Mouse (Mus musculus) MEL (cell line): Measurements from ENCODE around the gene Trim66.

ENCODE experiments used
- CTCF ChIP-seq, 3 experiments: IDR thresholded peaks in 2 of 3; conservative IDR thresholded peaks in 1 of 3; 2 replicates each; pipeline ENCODE4 v1.5.1; 2011 to 2012; ENCODE audit warnings: low read length in 3 of 3, low read depth in 2 of 3, mild to moderate bottlenecking in 2 of 3, improper control_type of control experiment in 1 of 3, inconsistent platforms in 1 of 3, mixed read lengths in 1 of 3, moderate library complexity in 1 of 3; ENCODE audit not compliant: control insufficient read depth in 1 of 3, insufficient read depth in 1 of 3, poor library complexity in 1 of 3, severe bottlenecking in 1 of 3
- ELF1 ChIP-seq: IDR thresholded peaks from 2 replicates; pipeline ENCODE4 v1.6.1; 2014; ENCODE audit warnings: low read depth, mild to moderate bottlenecking, inconsistent platforms, low read length, improper control_type of control experiment, moderate library complexity
- EP300 ChIP-seq, 2 experiments: IDR thresholded peaks; 2 replicates each; pipeline ENCODE4 v1.6.1; 2011; ENCODE audit warnings: improper control_type of control experiment in 2 of 2, low read length in 2 of 2, low read depth in 1 of 2, mild to moderate bottlenecking in 1 of 2
- MAX ChIP-seq: IDR thresholded peaks from 2 replicates; pipeline ENCODE4 v1.6.1; 2011; ENCODE audit warnings: low read length, improper control_type of control experiment
- MAZ ChIP-seq: IDR thresholded peaks from 2 replicates; pipeline ENCODE4 v1.6.1; 2012; ENCODE audit warnings: low read depth, mild to moderate bottlenecking, inconsistent platforms, low read length, improper control_type of control experiment
- MXI1 ChIP-seq: IDR thresholded peaks from 2 replicates; pipeline ENCODE4 v1.6.1; 2011; ENCODE audit warnings: mild to moderate bottlenecking, low read depth, low read length, improper control_type of control experiment
- NRF1 ChIP-seq: IDR thresholded peaks from 2 replicates; pipeline ENCODE4 v1.6.1; 2014; ENCODE audit warnings: low read depth, mild to moderate bottlenecking, inconsistent platforms, low read length, improper control_type of control experiment, moderate library complexity; ENCODE audit not compliant: poor library complexity, insufficient read depth, severe bottlenecking
- POLR2A ChIP-seq, 2 experiments: IDR thresholded peaks; 2 replicates each; pipeline ENCODE4 v1.6.1; 2011 to 2012; ENCODE audit warnings: low read length in 2 of 2, mild to moderate bottlenecking in 2 of 2, control low read depth in 1 of 2, improper control_type of control experiment in 1 of 2, low read depth in 1 of 2, moderate library complexity in 1 of 2; ENCODE audit not compliant: control insufficient read depth in 1 of 2, insufficient read depth in 1 of 2, poor library complexity in 1 of 2
- SMC3 ChIP-seq: IDR thresholded peaks from 2 replicates; pipeline ENCODE4 v1.6.1; 2011; ENCODE audit warnings: low read depth, low read length, improper control_type of control experiment
- USF1 ChIP-seq: IDR thresholded peaks from 2 replicates; pipeline ENCODE4 v1.6.1; 2014; ENCODE audit warnings: low read depth, mild to moderate bottlenecking, inconsistent platforms, low read length, improper control_type of control experiment, moderate library complexity
- USF2 ChIP-seq, 2 experiments: IDR thresholded peaks; 2 replicates each; pipeline ENCODE4 v1.6.1; 2011 to 2012; ENCODE audit warnings: improper control_type of control experiment in 2 of 2, low read length in 2 of 2, borderline replicate concordance in 1 of 2, inconsistent platforms in 1 of 2, low read depth in 1 of 2, mild to moderate bottlenecking in 1 of 2; ENCODE audit not compliant: insufficient read depth in 1 of 2
- ZMIZ1 ChIP-seq: IDR thresholded peaks from 2 replicates; pipeline ENCODE4 v1.6.1; 2012; ENCODE audit warnings: low read depth, mild to moderate bottlenecking, inconsistent platforms, low read length, improper control_type of control experiment, moderate library complexity
- ZNF384 ChIP-seq: IDR thresholded peaks from 2 replicates; pipeline ENCODE4 v1.6.1; 2012; ENCODE audit warnings: low read depth, mild to moderate bottlenecking, inconsistent platforms, low read length, improper control_type of control experiment

DNA sequence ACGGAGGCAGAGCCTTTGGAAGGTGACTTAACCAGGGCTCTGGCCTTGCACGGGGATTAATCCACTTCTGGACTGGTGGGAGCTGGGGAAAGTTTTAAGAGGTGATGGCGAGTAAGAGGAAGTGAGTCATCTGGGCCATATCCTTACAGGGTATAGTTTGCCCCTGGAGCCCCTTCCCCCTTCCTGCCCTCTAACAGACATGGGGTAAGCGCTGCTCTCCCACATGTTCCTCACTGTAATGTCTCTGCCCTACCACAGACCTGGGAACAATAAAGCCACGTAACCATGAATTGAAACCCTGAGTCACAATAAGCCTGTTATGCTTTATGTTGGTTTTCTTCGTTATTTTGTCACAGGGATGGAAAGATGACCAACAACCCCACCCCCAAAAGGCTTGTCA lies 51.4 kb downstream of the Trim66 start:
- TF ChIP-seq CTCF (IDR thresholded peaks at IDR 0.05 in 2 of 3, conservative IDR thresholded peaks at IDR 0.05 in 1 of 3; ENCODE audit: control insufficient read depth in 1 of 3, insufficient read depth in 1 of 3, low read depth in 2 of 3, low read length in 3 of 3, poor library complexity in 1 of 3, severe bottlenecking in 1 of 3) (no peak), SMC3 (no peak), MXI1 (no peak), EP300 (IDR thresholded peaks at IDR 0.05; ENCODE audit: low read depth in 1 of 2, low read length in 2 of 2) (no peak), ZNF384 (no peak), ELF1 (no peak), ZMIZ1 (no peak), POLR2A (IDR thresholded peaks at IDR 0.05; ENCODE audit: control insufficient read depth in 1 of 2, insufficient read depth in 1 of 2, low read depth in 1 of 2, low read length in 2 of 2, poor library complexity in 1 of 2) (no peak), USF1 (no peak), NRF1 (no peak), MAZ (no peak), MAX (no peak), USF2 (IDR thresholded peaks at IDR 0.05; ENCODE audit: borderline replicate concordance in 1 of 2, insufficient read depth in 1 of 2, low read depth in 1 of 2, low read length in 2 of 2) (no peak)
